Mouse (Mus musculus) cortical plate, adult 2 months (tissue): ENCODE measurements at regions not wholly inside any gene's neighbourhood (a gene's known extent, or its start where the extent isn't known, plus 50 kb on each side); places are given as distances from the start of the nearest gene placed in this dataset.

Experiments used
- CTCF ChIP-seq: fragments of 200-500 bp; IDR thresholded peaks from 2 replicates; pipeline ENCODE4 v1.5.1; 2011; ENCODE audit warnings: mild to moderate bottlenecking, control low read depth, low read length; ENCODE audit not compliant: insufficient read depth; ENCODE audit errors: extremely low read depth
- POLR2A ChIP-seq: fragments of 200-500 bp; IDR thresholded peaks from 2 replicates; pipeline ENCODE4 v1.6.1; 2011; ENCODE audit warnings: mild to moderate bottlenecking, low read length, control low read depth; ENCODE audit not compliant: insufficient read depth; ENCODE audit errors: extremely low read depth

DNA sequence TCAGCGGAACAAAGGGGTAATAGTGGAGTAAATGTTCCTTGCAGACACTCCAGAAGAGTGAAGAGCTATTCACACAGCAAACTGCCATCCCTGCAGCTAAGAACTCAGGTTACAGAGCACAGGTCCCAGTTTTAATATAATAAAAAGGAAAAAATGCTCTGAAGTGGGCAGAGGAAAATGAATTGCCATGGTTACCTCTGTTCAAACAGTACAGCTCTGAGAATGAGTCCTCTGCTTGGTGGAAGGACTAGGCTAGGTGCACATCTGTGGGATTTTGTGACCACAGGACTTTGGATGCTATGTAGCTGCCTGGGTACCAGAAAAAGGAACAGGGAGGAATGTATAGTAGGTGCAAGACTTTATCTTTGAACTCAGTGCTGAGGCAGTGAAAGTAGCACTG, 401.5 kb upstream of the Ctso start:
- no peak for TF ChIP-seq POLR2A
- no peak for TF ChIP-seq CTCF
